Mouse (Mus musculus) left cerebral cortex, adult 11 months (tissue): ENCODE data around the gene Aox2.

Source experiments
- DNase-seq: peaks from one replicate; pipeline ENCODE4 v3.0.0; 2022; ENCODE audit warnings: low spot score

Gene Aox2

GRCm38 (mm10) chr1:58278026-58278425 is at the start of gene Aox2:
Aox2 (plus strand) TSS chr1:58278326.
- DNase-seq: no peak

- no peak for DNase-seq
These were observed 49.2 kb upstream of the Aox2 start for GRCm38 (mm10) chr1:58228916-58229315.

DNA sequence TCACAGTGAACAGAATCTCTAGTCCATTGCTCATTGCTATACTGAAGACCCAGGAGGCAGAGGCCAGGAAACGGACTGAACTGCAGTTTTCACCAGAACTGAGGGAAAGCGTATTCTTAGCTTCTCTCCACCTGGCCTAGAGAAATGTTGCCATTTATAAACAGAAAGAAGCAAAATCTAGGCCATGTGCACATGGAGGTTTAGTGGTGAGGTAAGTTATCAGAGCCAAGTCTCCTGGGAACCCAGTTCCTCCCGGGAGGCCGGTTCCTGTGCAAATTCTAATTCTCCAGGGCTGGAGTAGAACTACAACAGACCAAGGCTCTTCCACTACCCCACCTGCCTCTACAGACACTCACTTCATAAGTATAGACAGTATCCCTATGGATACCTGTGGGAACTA is 48.4 kb upstream of the Aox2 start:
- DNase-seq: no peak

DNA sequence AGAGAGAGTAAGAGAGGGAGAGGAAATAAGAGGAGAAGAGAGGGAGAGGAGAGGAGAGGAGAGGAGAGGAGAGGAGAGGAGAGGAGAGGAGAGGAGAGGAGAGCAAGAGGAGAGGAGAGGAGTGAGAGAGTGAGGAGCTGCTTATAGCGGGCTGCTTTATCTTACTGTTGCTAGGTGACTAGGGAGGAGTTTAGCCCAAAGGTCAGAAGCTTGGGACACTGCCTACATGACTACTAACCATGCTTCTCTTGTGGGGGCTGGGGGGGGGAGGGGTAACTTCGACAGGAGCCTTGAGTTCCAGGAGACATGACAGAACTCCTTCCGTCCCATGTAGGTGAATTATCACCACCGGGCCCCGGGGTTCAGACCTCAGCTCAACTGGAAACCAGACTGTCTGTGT is 47.6 kb upstream of the Aox2 start:
- no peak for DNase-seq

- no peak for DNase-seq
These were observed 42.7 kb upstream of the Aox2 start for GRCm38 (mm10) chr1:58235405-58235804.

DNA sequence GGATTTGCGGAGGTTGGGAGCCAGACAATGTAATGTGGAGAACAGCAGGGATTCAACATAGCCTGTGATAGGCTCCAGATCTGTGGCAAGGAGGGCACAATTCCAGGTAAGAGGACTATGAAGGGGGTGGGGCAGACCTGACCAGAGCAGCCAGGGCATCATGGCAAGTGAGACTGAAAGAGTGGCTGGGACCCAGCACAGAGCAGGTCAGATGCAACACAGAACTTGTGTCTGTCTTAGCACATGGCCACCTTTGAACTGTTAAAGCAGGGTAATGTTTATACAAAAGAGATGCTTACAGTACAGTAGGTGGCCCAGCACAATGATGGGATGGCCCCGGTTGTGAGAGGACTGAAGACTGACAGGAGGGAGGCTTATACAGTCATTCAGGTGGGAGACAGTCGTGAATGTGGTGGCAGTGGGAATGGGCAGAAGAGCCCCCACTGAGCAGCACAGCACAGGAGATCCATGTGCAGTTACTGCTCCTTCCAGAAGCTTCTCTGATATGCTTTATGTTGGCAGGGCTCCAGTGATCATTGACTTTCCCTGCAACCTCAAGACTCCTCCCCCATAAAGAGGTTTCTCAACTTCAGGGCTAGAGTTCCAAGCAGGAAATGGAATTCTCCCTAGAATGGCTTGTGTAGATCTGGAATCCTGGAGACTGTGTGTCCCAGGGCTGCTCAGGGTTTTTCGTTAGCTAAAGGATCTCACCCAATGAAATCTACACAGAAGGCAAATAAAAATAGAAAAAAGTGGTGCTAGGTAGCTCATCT is 40.4 kb upstream of the Aox2 start:
- no peak for DNase-seq

- no peak for DNase-seq
These were observed 39.7 kb upstream of the Aox2 start for GRCm38 (mm10) chr1:58238440-58238839.

DNA sequence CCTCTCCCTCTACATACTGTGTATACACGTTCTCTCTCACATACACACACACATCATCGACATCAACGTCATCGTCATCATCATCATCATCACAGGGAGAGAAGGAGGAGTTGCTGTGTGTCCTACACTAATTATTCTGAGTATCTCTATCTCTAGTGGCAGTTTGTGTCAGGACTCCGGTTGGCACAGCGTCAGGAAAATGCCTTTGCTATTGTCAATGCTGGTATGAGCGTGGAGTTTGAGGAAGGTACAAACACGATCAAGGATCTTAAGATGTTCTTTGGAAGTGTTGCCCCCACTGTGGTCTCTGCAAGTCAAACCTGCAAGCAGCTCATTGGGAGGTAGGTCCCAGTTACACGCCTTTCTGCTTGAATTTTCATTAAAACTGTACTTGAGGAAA is 39.2 kb upstream of the Aox2 start:
- DNase-seq: no peak

GRCm38 (mm10) chr1:58240347-58240746 is 37.8 kb upstream of the Aox2 start:
- no peak for DNase-seq

DNA sequence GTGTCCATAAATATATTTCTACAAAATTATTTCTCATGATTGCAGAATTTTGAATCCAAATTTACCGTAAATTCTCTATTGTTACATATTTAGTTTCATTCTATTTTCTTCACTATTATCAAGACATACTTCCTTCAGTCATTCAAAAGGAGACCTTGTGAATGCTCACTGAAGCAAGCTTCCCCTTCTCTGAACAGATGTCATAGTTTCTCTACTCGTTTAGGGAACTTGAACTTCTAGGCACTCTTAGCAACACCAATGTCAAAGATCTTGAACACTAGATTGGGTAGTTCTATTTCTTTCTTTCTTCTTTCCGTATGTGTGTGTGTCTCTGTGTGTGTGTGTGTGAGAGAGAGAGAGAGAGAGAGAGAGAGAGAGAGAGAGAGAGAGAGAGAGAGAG is 33.6 kb upstream of the Aox2 start:
- DNase-seq: no peak

GRCm38 (mm10) chr1:58248518-58248917 is 29.6 kb upstream of the Aox2 start:
- no peak for DNase-seq

DNA sequence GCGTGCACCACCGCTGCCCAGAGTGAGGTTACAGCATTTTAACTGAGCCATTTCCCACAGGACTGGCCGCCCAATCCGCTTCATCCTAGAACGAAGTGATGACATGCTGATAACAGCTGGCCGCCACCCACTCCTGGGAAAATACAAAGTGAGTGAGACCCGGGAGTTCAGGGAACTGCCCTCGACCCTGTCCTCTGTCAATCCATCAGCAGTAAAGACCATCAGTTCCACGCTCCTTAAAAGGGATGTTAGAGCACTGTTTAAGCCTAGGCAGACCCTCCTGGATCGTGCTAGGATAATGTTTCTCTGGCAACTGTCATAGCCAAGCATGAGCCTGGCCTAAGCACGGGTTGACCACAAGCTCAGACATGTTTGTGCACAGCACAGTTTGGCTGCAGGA is 24.7 kb upstream of the Aox2 start:
- no peak for DNase-seq

DNA sequence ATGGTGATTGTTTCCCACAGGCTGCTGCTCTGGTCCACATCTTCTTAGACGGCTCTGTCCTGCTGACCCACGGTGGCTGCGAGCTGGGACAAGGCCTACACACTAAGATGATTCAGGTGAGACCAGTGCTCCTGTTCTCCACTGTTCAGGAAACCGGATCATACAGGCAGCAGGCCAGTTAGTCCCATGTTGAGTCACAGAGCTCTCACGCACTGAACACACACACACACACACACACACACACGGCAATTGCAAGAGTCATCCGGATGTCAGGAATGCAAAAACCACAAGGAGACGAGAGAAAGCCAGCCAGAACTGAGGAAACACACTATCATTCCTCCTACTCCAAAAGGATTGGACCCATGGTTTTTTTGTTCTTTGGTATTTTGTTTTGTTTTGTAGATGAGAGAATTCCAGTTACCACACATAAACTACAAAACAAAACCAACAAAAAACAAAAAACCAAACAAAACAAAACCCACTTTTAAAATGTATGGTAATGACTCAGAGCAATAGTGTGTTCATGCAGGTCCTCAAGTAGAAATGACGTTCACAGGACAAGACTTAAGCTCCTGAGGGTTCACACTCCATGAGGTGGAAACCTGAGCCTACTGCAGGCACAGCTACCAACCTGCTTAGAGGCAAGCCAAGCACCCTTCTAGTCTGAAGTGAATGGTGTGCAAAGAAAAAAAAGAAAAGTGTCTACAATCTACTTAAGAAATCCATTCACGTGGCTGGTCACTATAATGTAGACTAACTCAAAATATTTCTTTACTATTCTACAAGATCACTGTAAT is 20.7 kb upstream of the Aox2 start:
- DNase-seq: no peak

GRCm38 (mm10) chr1:58260311-58260710 is 17.8 kb upstream of the Aox2 start:
- DNase-seq: no peak

GRCm38 (mm10) chr1:58268231-58268630 is 9.9 kb upstream of the Aox2 start:
- DNase-seq: no peak

DNA sequence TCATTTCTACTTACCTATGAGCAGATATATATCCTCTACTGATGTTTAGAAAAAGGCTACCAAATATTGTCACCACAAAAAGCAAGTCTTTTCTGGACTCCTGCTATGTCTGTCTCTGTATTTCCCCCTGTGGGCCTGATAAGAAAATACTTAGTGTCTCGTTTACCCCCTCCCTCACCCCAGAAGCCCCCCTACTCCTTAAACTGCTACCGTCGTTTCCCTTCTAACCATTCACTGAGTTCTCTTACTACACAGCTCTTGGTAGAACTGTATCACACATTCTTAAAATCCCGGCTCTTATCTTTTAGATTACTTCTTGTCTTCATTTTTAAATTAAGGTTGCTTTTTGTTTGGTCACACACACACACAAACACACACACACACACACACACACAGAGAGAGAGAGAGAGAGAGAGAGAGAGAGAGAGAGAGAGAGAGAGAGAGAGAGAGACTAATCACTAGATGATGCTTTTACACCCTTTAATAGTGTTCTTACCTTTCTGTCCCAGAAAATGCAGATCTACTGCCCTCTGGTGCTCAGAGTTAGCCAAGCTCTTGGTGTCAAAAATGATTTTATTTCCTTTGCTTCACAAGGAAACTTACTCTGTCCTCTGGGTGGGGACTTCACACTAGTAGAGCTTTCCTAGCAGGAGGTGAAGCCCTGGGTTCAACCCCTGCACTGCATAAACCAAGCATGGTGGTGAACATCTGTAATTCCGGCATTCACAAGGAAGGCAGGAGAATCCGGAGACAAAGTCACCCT is 7.1 kb upstream of the Aox2 start:
- peak; percentile 30 for DNase-seq

DNA sequence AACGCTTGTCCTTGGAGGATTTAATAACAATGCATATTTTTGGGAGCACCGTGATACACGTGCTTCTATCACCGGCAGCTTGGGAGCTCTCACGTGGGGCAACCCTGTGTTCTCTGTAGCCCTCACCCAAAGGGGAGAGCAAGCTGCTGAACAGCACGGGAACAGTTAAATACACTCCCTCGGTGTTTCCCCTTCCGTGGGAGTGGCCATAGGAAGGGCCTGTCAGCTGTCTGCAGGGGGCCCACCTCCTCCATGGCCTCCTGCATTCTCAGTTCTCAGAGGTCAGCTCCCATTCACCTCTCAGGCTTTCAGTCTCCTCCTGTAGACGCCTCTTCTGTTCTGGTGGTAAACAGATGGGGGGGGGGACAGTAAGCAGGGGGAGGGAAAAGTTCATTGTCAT is 2.2 kb upstream of the Aox2 start:
- no peak for DNase-seq

DNA sequence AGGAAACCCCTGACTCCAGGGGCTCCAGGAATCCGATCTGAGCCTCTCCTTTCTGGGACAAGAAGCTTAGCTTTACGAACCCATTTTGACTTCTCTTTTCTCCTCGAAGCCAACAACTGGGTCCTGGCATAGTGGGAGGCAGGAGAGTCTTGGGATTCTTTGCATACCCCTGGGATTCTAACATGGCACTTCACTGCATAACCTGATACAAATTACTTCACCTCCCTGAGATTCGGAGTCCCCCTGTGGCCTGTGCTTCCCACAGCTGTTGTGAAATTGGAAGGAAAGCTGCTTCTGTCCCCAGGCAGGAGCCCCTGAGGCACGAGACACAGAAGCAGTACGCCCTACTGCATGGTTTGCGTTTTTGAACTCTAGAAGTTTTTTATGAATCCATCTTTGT is 387 bp downstream of the Aox2 start:
- DNase-seq: no peak

DNA sequence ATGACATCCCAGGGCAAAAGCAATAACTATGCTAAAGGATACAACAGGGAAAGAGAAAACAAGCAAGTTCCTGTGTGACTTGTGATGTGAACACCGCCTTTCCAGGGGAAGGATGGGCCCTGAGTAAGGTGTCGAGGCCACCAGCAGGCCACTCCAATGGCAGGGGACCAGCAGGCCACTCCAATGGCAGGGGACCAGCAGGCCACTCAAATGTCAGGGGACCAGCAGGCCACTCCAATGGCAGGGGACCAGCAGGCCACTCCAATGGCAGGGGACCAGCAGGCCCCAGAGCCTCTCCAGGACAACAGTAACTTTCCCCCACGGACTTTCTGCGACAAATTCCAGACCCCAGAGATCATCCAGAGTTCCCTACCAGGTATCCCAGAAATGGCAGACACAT is 2.3 kb downstream of the Aox2 start:
- no peak for DNase-seq

- DNase-seq: no peak
These were observed 3.0 kb downstream of the Aox2 start for GRCm38 (mm10) chr1:58280939-58281624.

DNA sequence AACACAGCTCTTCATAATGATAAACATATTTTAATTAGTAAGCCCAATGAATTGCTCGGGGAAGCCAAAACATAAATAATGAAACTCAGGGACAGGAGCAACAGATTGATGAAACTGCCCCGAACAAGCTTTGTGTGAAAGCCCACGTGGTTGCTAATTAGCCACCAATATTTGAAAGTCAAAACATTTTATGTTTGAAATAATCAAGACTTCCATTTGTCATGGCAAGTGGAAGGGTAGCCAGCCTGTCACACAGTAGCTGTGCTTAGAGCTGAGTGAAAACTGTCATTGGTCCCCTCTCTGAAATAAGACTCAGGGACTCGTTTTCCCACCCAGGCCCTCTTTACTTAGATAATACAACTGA is 3.5 kb downstream of the Aox2 start:
- no peak for DNase-seq

GRCm38 (mm10) chr1:58284505-58284904 is 6.4 kb downstream of the Aox2 start:
- DNase-seq: no peak
